Mouse (Mus musculus) lung, adult 18-20 months (tissue): ENCODE measurements around the gene Ccdc152.

Source experiments
- DNase-seq, 2 experiments: peaks; one replicate each; pipeline ENCODE4 v3.0.0; 2022; ENCODE audit warnings: mixed read lengths in 2 of 2

Gene Ccdc152

GRCm38 (mm10) chr15:3303426-3303825, at the start of gene Ccdc152:
TSS of gene Ccdc152 (minus strand) at chr15:3303526.
- DNase-seq = no peak

GRCm38 (mm10) chr15:3349306-3350064, 46.2 kb upstream of the Ccdc152 start:
- DNase-seq = no peak

DNA sequence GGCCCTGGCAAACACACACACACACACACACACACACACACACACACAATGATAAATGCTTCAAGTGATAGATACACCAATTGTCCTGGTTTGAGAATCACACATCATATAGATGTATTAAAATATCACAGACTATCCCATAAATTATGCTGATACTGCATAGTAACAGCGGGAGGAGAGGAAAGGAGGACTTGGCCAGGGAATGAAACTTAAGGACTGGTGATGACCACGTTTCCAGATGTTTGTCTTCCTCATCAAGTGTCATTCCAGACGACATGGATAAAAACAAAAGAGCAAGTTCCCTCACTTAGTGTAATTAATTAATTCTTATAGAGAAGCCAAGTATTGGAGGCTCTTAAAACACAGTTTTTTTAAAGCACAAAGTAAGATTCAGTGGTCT, 43.4 kb upstream of the Ccdc152 start:
- DNase-seq = no peak

DNA sequence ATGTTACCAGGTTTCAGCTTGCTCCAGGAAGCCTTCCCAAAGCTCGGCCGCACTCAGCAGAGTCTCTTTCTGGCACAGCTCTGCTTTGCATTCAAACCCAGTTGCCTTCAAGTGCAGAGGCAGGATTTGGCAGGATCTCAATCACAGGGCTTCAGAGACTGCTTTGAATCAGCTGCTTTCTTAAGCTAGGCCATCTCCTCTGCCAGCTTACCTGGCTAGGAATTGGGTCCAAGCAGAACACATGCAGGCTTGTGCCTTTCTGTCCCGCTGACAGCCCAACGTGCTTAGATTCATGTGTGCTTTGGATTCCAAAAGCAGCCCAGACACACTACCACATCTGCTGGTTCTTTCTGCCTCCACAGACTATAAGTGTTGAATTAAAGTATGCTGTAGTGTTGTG, 41.2 kb upstream of the Ccdc152 start:
- no peak for DNase-seq

DNA sequence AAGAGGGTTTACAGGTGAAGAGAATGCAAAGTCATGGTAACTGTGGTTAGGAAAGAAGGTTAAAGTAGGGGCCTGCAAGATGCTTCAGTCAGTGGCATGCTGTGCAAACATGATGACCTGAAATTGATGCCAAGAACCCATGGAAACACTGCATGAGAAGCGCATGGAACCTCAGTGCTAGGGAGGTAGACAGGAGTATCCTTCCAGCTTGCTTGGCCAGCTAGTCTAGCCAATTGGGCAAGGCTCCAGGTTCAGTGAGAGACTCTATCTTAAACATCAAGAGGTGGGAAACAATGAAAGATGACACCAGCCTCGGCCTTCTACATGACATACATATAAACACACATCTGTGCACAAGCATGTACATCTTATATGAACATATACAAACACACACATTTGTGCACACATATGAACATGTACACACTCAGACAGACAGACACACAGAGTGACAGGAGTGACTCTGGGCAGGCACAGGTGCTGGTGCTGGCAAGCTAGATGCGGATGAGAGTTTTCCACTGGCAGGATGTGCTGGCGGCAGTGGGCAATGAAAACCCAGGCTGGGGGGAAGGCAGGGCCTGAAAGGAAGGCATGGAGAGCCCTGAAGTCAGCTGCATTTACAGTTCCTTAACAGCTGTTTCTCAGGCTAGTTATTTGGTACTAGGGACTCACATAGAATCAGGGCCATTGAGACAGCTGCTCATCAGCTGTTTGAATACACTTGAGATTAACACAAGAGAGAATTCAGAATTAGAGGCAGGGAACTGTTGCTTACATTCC, 38.7 kb upstream of the Ccdc152 start:
- DNase-seq = peak; percentile 28 to 63

- peak in 1 of 2 experiments; percentile 41 for DNase-seq
These were observed 36.5 kb upstream of the Ccdc152 start for GRCm38 (mm10) chr15:3339847-3340246.

DNA sequence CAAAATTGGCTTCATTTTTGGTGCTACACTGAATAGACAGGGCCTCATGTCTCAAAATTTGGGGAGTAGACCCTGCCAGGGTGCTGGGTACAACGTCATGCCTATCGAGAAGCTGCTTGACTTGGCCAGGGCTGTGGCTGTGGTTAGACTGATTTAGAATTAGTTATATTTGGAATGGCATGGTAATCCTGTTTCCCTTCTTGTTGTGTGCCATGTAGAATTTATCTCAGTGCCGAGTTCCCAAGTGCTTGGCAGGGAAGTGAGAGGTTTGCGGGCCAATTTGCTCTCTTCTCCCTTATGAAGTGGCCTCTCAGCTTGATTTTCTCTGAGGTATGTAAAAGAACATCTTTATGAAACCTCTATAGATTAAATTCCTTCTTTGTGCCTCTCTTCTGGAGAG, 29.2 kb upstream of the Ccdc152 start:
- DNase-seq = no peak

GRCm38 (mm10) chr15:3331813-3332212, 28.5 kb upstream of the Ccdc152 start:
- no peak for DNase-seq

GRCm38 (mm10) chr15:3330291-3330690, 27.0 kb upstream of the Ccdc152 start:
- DNase-seq = peak; percentile 22 to 46

GRCm38 (mm10) chr15:3323041-3323440, 19.7 kb upstream of the Ccdc152 start:
- no peak for DNase-seq

GRCm38 (mm10) chr15:3319929-3320328, 16.6 kb upstream of the Ccdc152 start:
- DNase-seq = no peak

DNA sequence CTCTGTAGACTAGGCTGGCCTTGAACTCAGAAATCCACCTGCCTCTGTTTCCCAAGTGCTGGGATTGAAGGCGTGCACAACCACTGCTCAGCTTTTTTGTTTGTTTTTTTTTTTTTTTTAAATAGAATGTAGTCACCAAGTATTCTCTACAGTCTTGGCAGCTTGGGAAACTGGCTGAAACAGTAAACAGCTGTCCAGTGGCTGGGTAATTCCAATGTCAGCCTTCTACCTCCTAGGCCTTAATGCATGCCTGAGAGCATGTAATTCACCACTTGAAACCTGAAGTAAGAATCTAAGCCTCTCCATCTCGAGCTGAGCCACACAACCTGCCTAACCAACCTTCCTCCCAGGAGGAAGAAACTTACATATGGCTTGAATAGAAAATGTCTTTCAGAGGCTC, 13.3 kb upstream of the Ccdc152 start:
- DNase-seq = no peak

- DNase-seq = peak in 1 of 2 experiments; percentile 13
These were observed 9.6 kb upstream of the Ccdc152 start for GRCm38 (mm10) chr15:3312937-3313336.

GRCm38 (mm10) chr15:3309856-3310255, 6.5 kb upstream of the Ccdc152 start:
- no peak for DNase-seq

GRCm38 (mm10) chr15:3300361-3301100, 2.8 kb downstream of the Ccdc152 start:
- DNase-seq = no peak

DNA sequence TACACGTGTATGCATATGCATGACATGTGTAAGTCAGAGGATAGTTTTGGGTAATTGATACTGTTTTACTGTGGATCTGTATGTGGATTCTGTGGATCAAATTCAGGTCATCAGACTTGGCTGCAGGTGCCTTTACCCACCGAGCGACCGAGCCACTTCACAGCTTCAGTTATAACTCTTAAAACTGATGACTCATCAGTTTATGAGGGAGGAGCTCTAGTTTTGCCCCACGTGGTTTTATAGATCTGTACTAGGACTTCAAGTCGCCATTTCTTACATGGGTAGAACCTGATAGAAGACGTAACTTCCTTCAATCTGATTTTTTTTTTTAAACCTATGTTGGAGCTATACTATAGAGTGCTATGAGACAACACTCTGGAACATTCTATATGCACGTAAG, 5.7 kb downstream of the Ccdc152 start:
- DNase-seq = no peak

DNA sequence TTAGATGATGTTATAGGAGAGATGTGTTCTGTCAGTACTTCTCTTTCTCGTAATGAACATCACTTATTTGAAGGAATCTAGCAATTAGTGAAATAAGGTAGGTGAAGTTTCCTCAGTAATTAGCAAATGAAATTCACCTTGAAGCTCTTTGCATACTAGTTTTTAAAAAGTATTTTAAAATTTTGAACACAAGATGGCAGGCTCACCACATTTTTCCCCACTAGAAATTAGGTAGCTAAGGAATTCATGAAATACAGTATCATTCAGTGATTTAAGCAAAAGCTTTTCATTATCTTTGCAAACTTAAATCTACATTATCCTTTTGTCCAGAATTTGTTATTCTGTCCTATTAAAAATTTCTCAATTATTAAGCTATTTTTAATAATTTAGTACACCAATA, 7.3 kb downstream of the Ccdc152 start:
- no peak for DNase-seq

DNA sequence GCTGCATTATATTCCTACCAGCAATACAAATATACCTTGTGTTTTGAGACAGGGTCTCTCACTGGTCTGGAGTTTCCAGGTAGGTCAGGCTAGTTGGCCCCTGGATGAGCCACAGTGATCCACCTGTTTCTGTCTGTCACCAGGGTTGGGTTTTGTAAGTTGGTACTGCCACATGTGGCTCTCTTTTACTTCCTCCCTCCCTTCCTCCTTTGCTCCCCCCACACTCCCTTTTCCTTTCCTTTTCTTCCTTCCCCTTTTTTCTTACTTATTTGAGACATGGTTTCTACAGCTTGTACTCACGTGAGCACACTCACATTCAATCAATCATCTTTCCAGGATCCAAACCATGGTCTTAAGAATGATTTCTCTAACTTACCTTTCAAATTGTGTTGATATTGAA, 9.8 kb downstream of the Ccdc152 start:
- no peak for DNase-seq

- no peak for DNase-seq
These were observed 12.9 kb downstream of the Ccdc152 start for GRCm38 (mm10) chr15:3290435-3290834.

GRCm38 (mm10) chr15:3286032-3286431, 17.3 kb downstream of the Ccdc152 start:
- no peak for DNase-seq

DNA sequence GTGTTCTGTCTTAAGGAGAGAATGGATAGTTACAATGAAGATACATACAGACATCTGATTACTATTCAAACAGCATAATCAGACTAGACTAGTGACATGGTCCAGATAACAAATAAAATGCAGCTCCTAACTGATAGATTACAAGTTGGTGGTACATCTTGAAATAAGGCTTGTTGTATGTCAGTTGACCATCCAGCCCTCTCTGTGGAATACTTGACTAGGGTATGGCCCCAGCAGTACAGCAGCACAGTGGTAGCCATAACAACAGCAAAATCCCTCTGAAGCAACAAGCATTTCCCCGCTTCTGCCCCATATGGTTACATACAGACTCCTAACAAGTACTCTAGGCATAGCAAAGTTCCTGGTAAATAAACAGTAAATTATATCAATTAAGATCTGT, 21.6 kb downstream of the Ccdc152 start:
- DNase-seq = no peak

DNA sequence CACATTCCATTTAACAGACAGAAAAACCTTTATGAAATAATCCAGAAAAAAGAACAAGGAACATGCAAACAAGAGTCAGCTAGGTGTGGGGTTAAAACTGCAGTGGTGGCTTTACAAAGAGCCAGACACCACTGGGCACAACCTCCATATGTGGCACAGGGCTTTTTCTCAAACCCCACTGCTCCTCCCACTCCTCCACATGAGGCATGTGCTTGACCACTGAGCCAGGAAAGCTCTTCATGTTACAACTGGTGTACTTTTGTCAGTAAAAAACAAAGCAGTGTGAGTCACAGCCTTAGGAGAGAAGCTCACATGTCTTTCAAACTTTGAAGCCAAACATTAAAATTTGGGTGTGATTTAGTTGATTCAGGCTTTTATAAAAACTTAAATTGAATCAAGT, 22.1 kb downstream of the Ccdc152 start:
- DNase-seq = no peak

DNA sequence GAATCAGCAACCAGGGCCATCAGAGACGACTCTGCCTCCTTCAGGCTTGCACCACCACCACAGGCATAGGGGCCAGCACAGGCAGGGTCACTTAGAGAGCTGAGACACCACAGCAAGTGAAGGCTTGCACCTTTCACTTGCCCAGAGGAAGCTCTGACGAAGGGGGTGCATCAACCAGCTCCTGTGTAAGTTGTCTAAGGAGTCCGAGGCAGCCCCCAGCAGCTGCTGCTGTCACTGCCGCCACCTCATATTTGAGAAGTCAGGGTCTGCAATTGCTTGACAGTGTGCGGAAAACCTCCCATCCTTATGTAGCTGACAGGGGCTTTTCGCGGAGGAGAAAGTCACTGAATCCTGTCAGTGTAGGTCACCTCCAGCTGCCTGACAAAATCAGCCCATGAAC, 24.1 kb downstream of the Ccdc152 start:
- no peak for DNase-seq

DNA sequence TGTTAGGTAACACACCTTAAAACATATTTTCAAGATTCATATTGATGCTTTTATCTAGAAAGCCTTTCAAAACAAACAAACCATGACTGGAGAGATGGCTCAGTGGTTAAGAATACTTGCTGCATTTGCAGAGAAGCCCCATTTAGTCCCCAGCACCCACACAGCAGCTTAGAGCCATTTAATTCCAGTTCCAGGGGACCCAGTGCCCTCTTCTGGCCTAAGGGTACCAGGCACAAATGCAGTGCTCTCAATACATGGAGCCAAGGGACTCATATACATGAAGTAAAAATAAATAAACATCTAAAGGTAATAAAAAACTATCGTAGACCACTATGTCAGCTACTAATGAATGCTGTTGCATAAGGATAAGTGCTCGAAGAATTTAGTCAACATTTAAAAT, 25.9 kb downstream of the Ccdc152 start:
- DNase-seq = no peak
